Mouse (Mus musculus) ovary, adult 18-20 months (tissue): ENCODE measurements at regions not wholly inside any gene's neighbourhood (a gene's known extent, or its start where the extent isn't known, plus 50 kb on each side); places are given as distances from the start of the nearest gene placed in this dataset.

Experiments
- DNase-seq: peaks from one replicate; pipeline ENCODE4 v3.0.0; 2022; ENCODE audit warnings: low spot score, mixed read lengths

- no peak for DNase-seq
Measured at GRCm38 (mm10) chr4:71811444-71811843, 53.7 kb upstream of the Gm11232 start.

GRCm38 (mm10) chr4:71808271-71808670 lies 50.5 kb upstream of the Gm11232 start:
- no peak for DNase-seq
